Mouse (Mus musculus) heart, postnatal 14 days (tissue): ENCODE measurements at regions not wholly inside any gene's neighbourhood (a gene's known extent, or its start where the extent isn't known, plus 50 kb on each side); places are given as distances from the start of the nearest gene placed in this dataset.

Source experiments
- DNase-seq, 2 experiments: peaks; one replicate each; pipeline ENCODE4 v3.0.0; 2021 to 2022
- intact Hi-C: fragments of 180-260 bp; cut with DNase I; formaldehyde crosslinking; loops from one replicate; pipeline ENCODE4 v1.15.1; 2025

- no peak for DNase-seq
- intact Hi-C loops: no loop called here
These were observed 124.1 kb downstream of the Hlx start for GRCm38 (mm10) chr1:184608338-184608737.

GRCm38 (mm10) chr1:184606541-184606940 lies 125.9 kb downstream of the Hlx start:
- DNase-seq: no peak

GRCm38 (mm10) chr1:184605666-184606065 lies 126.8 kb downstream of the Hlx start:
- no peak for DNase-seq
- intact Hi-C loops: no loop called here

More at GRCm38 (mm10) chr1:184606541-184606940, 125.9 kb downstream of the Hlx start:
- intact Hi-C loops: no loop called here

GRCm38 (mm10) chr1:184603136-184603535 lies 129.3 kb downstream of the Hlx start:
- intact Hi-C loops: no loop called here
- DNase-seq: no peak

- intact Hi-C loops: no loop called here
- DNase-seq: no peak
These were observed 137.0 kb downstream of the Hlx start for GRCm38 (mm10) chr1:184595449-184595848.

- DNase-seq: peak in 1 of 2 experiments; percentile 24
- intact Hi-C loops: no loop called here
These were observed 141.8 kb downstream of the Hlx start for GRCm38 (mm10) chr1:184590634-184591033.

- intact Hi-C loops: no loop called here
These were observed 143.1 kb downstream of the Hlx start for GRCm38 (mm10) chr1:184589277-184589676.

GRCm38 (mm10) chr1:184584505-184584874 lies 147.9 kb downstream of the Hlx start:
- no peak for DNase-seq
- intact Hi-C loops: no loop called here

More at GRCm38 (mm10) chr1:184589277-184589676, 143.1 kb downstream of the Hlx start:
- no peak for DNase-seq

GRCm38 (mm10) chr1:184583751-184584504 lies 148.5 kb downstream of the Hlx start:
- no peak for DNase-seq
- intact Hi-C loops: no loop called here

GRCm38 (mm10) chr1:184579475-184579874 lies 152.9 kb downstream of the Hlx start:
- intact Hi-C loops: no loop called here
- no peak for DNase-seq

GRCm38 (mm10) chr1:184576527-184576926 lies 155.9 kb downstream of the Hlx start:
- no peak for DNase-seq
- intact Hi-C loops: no loop called here

GRCm38 (mm10) chr1:184573325-184573724 lies 159.1 kb downstream of the Hlx start:
- DNase-seq: no peak
- intact Hi-C loops: no loop called here

- no peak for DNase-seq
- intact Hi-C loops: no loop called here
These were observed 161.7 kb downstream of the Hlx start for GRCm38 (mm10) chr1:184570681-184571080.

GRCm38 (mm10) chr1:184562926-184563325 lies 169.5 kb downstream of the Hlx start:
- intact Hi-C loops: no loop called here
- DNase-seq: no peak

- intact Hi-C loops: no loop called here
- DNase-seq: no peak
These were observed 170.2 kb downstream of the Hlx start for GRCm38 (mm10) chr1:184562239-184562638.

- intact Hi-C loops: no loop called here
- no peak for DNase-seq
These were observed 172.9 kb downstream of the Hlx start for GRCm38 (mm10) chr1:184559543-184559942.

- no peak for DNase-seq
- intact Hi-C loops: no loop called here
These were observed 178.6 kb downstream of the Hlx start for GRCm38 (mm10) chr1:184553791-184554190.

GRCm38 (mm10) chr1:184550491-184550890 lies 181.9 kb downstream of the Hlx start:
- intact Hi-C loops: no loop called here

GRCm38 (mm10) chr1:184547650-184548235 lies 184.7 kb downstream of the Hlx start:
- intact Hi-C loops: no loop called here
- no peak for DNase-seq

More at GRCm38 (mm10) chr1:184550491-184550890, 181.9 kb downstream of the Hlx start:
- no peak for DNase-seq

GRCm38 (mm10) chr1:184546140-184546661 lies 186.2 kb downstream of the Hlx start:
- intact Hi-C loops: no loop called here
- no peak for DNase-seq

- no peak for DNase-seq
- intact Hi-C loops: no loop called here
These were observed 187.3 kb downstream of the Hlx start for GRCm38 (mm10) chr1:184545111-184545510.
